ENCODE assay signal across 17 mouse cellular contexts in the genomic region with DNA sequence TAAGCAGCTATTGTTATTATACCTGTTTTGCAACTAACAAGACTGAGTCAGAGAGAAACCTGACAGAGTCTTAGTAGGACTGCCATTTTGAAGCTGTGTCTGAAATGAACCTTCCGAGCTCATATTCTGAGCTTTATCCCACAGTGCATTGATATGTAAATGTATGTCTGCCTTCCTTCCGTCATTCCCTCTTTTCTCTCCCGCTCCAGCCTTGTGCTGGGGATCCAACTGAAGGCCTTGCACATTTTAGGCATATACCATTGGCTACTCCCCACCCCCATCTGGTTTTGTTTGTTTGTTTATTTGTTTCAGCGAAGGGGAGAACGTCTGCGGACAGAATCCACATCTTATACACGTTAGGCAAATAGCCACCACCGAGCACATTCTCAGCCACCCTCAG. TPM values are rescaled to one million over a fixed set of nuclear protein-coding genes. Genes with fewer than 3 reads are reported as not detected.
DNase-seq lines count a peak whose midpoint lies in the region; ATAC-seq and TF ChIP-seq lines count a peak whose summit lies in the region.
"Had no signal": no experiment of that assay in that cellular context is flagged by ENCODE, and none has a peak within 500 bp of the region (broad histone marks: within the 10 kb centered on the region; RNA-seq: fewer than 3 reads in every experiment).

No protein-coding gene starts in this region.

- no peaks in the 10 kb centered on the region for H3K36me3 ChIP-seq in kidney, embryonic 15.5 days
- H3K36me3 ChIP-seq in lung, embryonic 15.5 days: no peaks in the 10 kb centered on the region
- H3K36me3 ChIP-seq in stomach, postnatal 0 days (ENCODE audit: control insufficient read depth, insufficient read depth, low read length): no peaks in the 10 kb centered on the region
- H3K36me3 ChIP-seq: forebrain, embryonic 12.5 days; G1E; hindbrain, embryonic 12.5 days; neural tube, embryonic 12.5 days had no signal

- H3K4me3 ChIP-seq in kidney, embryonic 15.5 days (replicated peaks): no peak overlapping the region
- no peak overlapping the region for H3K4me3 ChIP-seq in lung, embryonic 15.5 days
- H3K4me3 ChIP-seq in lung, adult 2 months (replicated peaks; ENCODE audit: extremely low read depth, low read depth, low read length): no peak overlapping the region
- H3K4me3 ChIP-seq in stomach, postnatal 0 days (ENCODE audit: low read depth, low read length): no peak overlapping the region
- H3K4me3 ChIP-seq: forebrain, embryonic 12.5 days; hindbrain, embryonic 12.5 days; neural tube, embryonic 12.5 days had no signal

- peak overlapping the region; percentile 87 for H3K27ac ChIP-seq in kidney, embryonic 15.5 days
- H3K27ac ChIP-seq in lung, embryonic 15.5 days: peak overlapping the region; percentile 91
- peak overlapping the region; percentile 81 for H3K27ac ChIP-seq in stomach, postnatal 0 days (replicated peaks)
- H3K27ac ChIP-seq: forebrain, embryonic 12.5 days; hindbrain, embryonic 12.5 days; neural tube, embryonic 12.5 days had no signal

- H3K9me3 ChIP-seq in kidney, embryonic 15.5 days (replicated peaks): no peaks in the 10 kb centered on the region
- no peaks in the 10 kb centered on the region for H3K9me3 ChIP-seq in lung, embryonic 15.5 days
- no peaks in the 10 kb centered on the region for H3K9me3 ChIP-seq in stomach, postnatal 0 days (ENCODE audit: control insufficient read depth, low read length)
- H3K9me3 ChIP-seq: forebrain, embryonic 12.5 days; hindbrain, embryonic 12.5 days; neural tube, embryonic 12.5 days had no signal

- peaks cover 35% of the 10 kb centered on the region for H3K4me1 ChIP-seq in kidney, embryonic 15.5 days
- peaks cover 48% of the 10 kb centered on the region for H3K4me1 ChIP-seq in lung, embryonic 15.5 days
- H3K4me1 ChIP-seq in lung, adult 2 months (ENCODE audit: control insufficient read depth, insufficient read depth, low read length): peaks cover 10% of the 10 kb centered on the region
- peaks cover 5% of the 10 kb centered on the region for H3K4me1 ChIP-seq in stomach, postnatal 0 days (replicated peaks; ENCODE audit: control insufficient read depth, insufficient read depth)
- H3K4me1 ChIP-seq: forebrain, embryonic 12.5 days; neural tube, embryonic 12.5 days had no signal

- ATAC-seq in kidney, embryonic 15.5 days (replicated peaks; ENCODE audit: low FRiP score): no peak
- ATAC-seq in lung, embryonic 15.5 days (ENCODE audit: borderline replicate concordance, extremely low read depth, low FRiP score, low TSS enrichment): no peak
- ATAC-seq in stomach, postnatal 0 days (ENCODE audit: low FRiP score, low TSS enrichment): no peak
- ATAC-seq: inflammation-experienced regulatory T-cells, adult 6 months had no signal

- no peak for TF ChIP-seq CTCF in lung, adult 2 months (IDR thresholded peaks at IDR 0.05; ENCODE audit: insufficient read depth, low read length)
- TF ChIP-seq CTCF in stomach, postnatal 0 days (IDR thresholded peaks at IDR 0.05; ENCODE audit: low read depth): no peak

- H3K9ac ChIP-seq in kidney, embryonic 15.5 days: no peak overlapping the region
- no peak overlapping the region for H3K9ac ChIP-seq in lung, embryonic 15.5 days
- H3K9ac ChIP-seq in stomach, postnatal 0 days (ENCODE audit: low read length): no peak overlapping the region
- H3K9ac ChIP-seq: forebrain, embryonic 12.5 days; hindbrain, embryonic 12.5 days; neural tube, embryonic 12.5 days had no signal

- no peaks in the 10 kb centered on the region for H3K27me3 ChIP-seq in kidney, embryonic 15.5 days
- H3K27me3 ChIP-seq in lung, embryonic 15.5 days: no peaks in the 10 kb centered on the region
- H3K27me3 ChIP-seq in stomach, postnatal 0 days (ENCODE audit: control insufficient read depth, insufficient read depth, low read length): no peaks in the 10 kb centered on the region
- H3K27me3 ChIP-seq: forebrain, embryonic 12.5 days; hindbrain, embryonic 12.5 days; neural tube, embryonic 12.5 days had no signal

- no peak for DNase-seq in kidney, postnatal 10 days
- no peak for DNase-seq in lung, adult 2 months
- DNase-seq in ZHBTc4 (ENCODE audit: low read depth, low spot score): peak; percentile 71
- no peak for DNase-seq in stomach, postnatal 0 days (ENCODE audit: low spot score)
- no peak for DNase-seq in urinary bladder, postnatal 10 days (ENCODE audit: low spot score)
- DNase-seq: cerebellum, adult 9-11 months; gastrocnemius, postnatal 10 days; heart, adult 18-20 months; right cerebral cortex, postnatal 14 days; thymus, postnatal 36 days had no signal

- TF ChIP-seq EP300 in stomach, postnatal 0 days (optimal IDR thresholded peaks at IDR 0.05): no peak

- H3K4me2 ChIP-seq in kidney, embryonic 15.5 days: no peak overlapping the region
- H3K4me2 ChIP-seq in lung, embryonic 15.5 days: no peak overlapping the region
- H3K4me2 ChIP-seq in stomach, postnatal 0 days (replicated peaks; ENCODE audit: low read depth): no peak overlapping the region
- H3K4me2 ChIP-seq: forebrain, embryonic 12.5 days; hindbrain, embryonic 12.5 days; neural tube, embryonic 12.5 days had no signal

- no peak for TF ChIP-seq POLR2A in lung, adult 2 months (IDR thresholded peaks at IDR 0.05; ENCODE audit: borderline replicate concordance, extremely low read depth, low read depth, low read length)

- WGBS in kidney, embryonic 15.5 days: 83% methylated on average over 8 of the region's 8 CpGs
- WGBS in lung, embryonic 15.5 days: 61% methylated on average over 8 of the region's 8 CpGs
- WGBS in lung, adult 2 months: 81% methylated on average over 8 of the region's 8 CpGs
- WGBS in stomach, postnatal 0 days: 69% methylated on average over 8 of the region's 8 CpGs

RNA-seq across cellular contexts. Expression of gene Map4k3, which starts 57.2 kb away (rescaled TPM):
- 24.0 and 25.2 TPM in 2 replicates for polyA plus RNA-seq in kidney, embryonic 15.5 days (2015; fragmentation: Nextera tagmentation; extraction: Ambion mirVana)
- polyA plus RNA-seq in lung, embryonic 15.5 days (2015; fragmentation: Nextera tagmentation; extraction: Ambion mirVana): 44.6 and 46.4 TPM in 2 replicates
- polyA plus RNA-seq in lung, adult 2 months (2012; rRNA removed): 38.0 and 49.1 TPM in 2 replicates
- 16.9 and 18.1 TPM in 2 replicates for polyA plus RNA-seq in stomach, postnatal 0 days (2015; fragmentation: Nextera tagmentation; extraction: Ambion mirVana)
- polyA plus RNA-seq: G1E had no signal
